Mouse (Mus musculus) regulatory T cell (primary cell): ENCODE results near the gene Creb1.

Source experiments
- in situ Hi-C: fragments of 300-600 bp; cut with MboI, MseI; formaldehyde crosslinking; loops from one replicate; pipeline ENCODE4 v1.15.1; 2025; ENCODE audit warnings: high pct_unique_total_duplicates

Creb1 gene

DNA sequence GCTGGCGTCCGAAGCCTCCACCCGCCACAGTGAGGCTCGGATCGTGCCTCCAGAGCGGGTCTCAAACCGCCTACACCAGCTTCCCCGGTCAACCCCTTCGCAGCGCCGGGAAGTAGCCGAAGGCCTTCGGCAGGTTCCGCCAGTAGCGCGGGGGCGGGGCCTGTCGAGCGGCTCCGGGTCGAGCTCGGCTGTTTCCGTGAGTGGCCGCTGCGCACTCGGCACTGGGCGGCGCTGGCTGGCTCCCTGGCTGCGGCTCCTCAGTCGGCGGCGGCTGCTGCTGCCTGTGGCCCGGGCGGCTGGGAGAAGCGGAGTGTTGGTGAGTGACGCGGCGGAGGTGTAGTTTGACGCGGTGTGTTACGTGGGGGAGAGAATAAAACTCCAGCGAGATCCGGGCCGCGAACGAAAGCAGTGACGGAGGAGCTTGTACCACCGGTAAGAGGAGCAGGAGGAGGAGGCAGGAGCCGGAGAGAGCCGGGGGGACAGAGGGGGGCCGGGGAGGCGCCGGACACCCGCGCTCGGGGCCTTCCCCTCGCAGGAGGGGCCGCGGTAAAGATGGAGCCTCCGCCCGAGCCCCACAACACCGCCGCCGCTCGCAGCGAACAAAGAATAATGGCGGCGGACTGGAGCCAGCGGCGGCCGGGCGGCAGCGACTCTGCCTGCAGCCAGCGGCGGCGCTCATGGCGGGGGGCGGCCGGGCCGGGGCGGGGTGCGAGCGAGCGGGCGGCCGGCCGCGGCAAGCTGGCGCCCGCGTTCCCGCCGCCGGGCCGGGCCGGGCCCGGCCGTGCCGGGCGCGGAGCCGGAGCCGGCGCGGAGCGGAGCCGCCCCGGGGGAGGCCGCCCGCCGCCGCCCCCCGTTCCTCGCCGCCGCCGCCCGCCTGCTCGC, at the start of gene Creb1:
Gene Creb1 (plus strand): TSS at position 57 of the 882 bp plus-strand sequence.
- in situ Hi-C loops: loop anchor here (5.0 to 10.0 kb wide), 3 partner anchors 231 to 1398 kb away; no protein-coding TSS in a partner anchor

DNA sequence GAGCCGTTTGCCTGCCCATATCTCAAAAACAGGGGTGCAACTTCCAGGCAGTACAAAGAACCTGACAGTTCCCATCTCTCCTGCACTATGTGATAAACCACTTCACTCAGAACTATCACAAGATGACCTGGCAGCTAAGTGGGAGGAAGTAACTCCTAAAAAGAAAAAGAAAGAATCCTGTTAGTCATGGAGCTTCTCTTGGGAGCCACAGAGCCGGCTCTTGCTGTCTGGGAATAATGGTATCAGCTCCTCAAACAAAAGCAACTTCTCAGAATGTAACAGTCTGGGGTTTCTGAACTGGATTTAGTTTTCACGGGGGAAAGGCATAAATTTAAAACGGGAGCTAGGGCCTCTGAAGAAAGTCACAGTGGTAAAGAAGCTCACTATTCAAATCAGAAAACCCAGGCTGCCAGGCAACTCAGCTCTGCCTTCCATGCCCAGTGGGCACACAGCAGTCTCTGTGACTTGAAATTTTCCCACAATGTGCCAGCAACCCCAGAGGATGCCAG, 43.9 kb upstream of the Creb1 start:
- in situ Hi-C loops: no loop called here

DNA sequence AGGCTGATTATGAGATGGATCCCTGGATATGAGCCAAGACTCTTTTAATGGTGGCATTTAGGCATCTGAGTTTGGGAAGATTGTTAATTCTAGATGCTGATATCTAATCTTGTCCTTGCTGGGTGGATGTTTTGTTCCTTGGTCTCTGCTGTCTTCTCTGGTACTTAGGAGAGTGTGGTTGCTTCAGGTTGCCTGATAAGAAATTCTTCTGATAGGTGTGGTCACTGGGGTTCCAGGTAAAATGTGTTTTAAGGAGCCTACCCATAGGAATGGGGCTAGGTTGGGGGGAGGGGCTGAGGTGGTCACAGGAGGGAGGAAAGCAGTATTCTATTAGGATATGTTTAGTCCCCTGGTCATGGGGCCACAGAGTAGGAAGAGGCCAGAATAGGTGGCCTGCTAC, 35.6 kb upstream of the Creb1 start:
- in situ Hi-C loops: no loop called here

DNA sequence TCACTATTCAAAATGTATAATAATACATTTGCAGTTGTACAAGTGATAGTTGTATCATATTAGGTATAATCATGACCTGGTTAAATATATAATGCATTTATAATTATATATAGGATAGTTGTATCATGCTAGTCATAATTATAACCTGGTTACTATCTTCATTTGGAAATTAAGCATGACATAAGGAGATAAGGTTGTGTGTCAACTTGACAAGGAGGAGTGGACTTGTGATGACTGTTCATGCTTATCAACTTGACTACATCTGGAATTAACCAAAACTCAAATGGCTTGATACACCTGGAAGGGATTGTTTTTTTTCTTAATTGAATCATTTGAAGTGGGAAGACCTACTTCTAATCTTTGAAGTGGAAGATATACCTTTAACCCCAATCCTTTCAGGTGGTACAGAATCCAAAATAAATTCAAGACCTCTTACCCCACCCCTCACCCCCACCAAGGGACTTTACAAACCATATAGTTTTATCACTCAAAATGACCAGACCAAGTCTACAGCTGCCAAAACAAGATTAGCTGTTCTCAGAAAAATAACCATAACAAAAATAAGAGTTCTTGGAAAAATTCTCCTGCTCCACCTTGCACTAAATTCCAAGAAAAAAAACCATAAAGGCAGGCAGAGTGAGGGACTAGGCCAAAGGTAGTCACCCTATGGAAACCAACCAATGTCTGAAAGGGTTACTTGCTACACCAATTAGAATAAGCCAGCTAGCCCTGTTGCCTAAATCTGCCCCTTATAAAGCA, 30.9 kb upstream of the Creb1 start:
- in situ Hi-C loops: no loop called here

DNA sequence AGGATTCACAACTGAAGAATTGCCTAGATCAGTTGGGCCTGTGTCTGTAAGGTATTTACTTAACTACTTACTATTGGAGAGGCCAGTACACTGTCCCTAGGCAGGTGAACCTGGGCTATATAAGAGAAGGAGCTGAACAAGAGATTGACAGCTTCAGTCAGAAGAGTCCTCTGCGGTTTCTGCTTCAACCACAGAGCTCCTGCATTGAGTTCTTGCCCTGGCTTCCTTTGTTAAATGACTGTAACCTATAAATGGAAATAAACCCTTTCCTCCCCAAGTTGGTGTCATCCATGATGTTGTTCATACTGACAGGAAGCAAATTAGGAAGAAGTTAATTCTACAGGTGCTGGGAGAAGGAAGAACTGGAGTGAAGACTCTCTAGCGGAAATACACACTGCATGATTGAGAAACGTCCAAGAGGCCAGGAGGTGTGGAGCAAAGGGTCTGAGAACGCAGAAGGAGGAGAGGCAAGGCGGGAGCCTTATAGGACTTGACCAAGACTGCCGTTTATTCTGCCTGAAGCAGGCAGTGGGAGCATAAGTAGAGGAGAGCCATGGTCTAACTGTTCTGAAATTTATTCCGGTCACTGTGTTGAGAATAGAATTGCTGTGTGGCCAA, 23.9 kb upstream of the Creb1 start:
- in situ Hi-C loops: no loop called here

DNA sequence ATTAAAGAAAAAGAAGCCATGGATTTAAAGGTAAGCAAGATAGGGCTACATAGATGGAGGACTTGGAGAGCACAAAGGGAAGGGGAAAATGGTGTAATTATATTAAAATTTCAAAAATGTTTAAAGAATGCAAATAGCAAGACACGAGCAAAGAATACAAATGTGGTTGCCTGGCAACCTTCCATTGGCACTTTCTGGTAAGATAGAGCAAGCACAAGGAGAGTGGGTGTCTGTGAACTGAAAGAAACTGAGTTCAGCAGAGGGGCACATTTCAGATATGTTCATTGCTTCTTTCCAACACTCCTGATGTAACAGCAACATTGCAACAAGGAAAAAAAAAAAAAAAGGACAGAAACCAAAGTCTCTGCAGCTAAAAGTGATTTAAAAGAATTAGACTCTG, 22.8 kb upstream of the Creb1 start:
- in situ Hi-C loops: no loop called here

DNA sequence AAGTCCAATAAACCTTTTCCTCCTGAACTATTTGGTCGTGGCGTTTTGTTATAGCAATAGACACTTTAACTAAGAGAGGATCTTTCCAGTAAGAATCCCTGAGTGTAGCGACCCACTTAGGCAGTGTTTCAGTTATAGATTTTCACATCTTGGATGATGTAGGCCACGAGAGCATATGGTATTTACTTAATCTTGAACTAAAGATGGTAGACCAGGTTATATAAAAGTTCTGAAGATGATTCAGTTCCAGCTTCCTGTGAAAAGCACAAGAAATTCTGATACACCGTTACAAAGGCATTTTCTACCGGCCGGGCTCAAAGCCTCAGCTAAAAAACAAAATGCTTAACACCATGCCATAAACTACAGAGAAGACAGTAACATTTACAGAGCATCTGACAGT, 18.3 kb upstream of the Creb1 start:
- in situ Hi-C loops: no loop called here

DNA sequence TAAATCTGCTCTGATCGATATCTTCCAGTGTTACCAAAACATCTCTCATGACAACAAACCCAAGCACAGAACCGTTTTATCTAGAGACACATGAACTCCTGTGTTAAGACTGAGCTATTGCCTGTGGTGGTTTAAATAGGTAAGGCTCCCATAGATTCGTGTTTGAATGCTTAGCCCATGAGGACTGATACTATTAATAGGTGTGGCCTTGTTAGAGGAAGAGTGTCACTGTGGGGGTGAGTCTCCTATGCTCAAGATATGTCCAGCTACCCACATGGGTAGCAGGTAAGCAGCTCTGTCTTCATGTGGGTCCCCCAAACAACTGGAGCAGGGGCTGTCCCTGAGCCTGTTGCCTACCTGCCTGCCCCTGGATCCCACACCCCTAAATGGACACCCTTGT, 15.9 kb upstream of the Creb1 start:
- in situ Hi-C loops: no loop called here

DNA sequence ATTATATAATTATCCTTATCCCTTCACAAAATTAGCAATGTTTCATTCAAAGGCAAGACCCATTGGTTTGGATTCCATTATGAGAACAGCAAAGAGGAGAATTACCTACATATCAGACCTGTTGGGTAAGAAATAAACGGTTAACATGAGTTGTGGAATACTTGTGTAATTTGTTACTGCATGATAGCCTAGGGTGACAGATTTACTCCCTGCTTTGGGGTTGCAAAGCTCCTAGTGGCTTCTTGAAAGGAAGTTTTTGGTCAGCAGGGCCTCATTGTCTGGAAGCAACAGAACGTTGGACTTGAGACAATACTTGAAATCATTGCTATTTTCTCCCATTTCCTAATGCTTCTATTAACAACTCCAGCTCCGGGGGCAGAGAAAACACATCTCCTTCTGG, 14.0 kb upstream of the Creb1 start:
- in situ Hi-C loops: no loop called here

DNA sequence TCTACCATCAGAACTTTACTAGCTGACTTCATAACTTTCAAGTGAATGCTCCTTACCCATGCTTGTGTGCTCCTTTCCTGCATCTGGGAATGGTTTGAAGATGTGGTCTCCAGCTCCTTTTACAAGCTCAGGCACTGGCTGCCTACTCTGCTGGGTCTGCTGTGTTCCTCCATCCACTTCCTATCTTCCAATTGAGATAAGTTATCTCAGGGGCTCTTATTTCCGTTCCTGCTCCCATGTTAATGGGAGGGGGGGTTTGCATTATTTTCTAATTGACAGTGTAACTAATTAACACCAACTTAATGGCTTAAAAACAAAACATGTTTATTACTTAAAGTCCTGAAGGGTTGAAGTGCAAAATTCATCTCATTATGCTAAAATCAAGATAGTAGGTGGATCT, 13.1 kb upstream of the Creb1 start:
- in situ Hi-C loops: no loop called here

DNA sequence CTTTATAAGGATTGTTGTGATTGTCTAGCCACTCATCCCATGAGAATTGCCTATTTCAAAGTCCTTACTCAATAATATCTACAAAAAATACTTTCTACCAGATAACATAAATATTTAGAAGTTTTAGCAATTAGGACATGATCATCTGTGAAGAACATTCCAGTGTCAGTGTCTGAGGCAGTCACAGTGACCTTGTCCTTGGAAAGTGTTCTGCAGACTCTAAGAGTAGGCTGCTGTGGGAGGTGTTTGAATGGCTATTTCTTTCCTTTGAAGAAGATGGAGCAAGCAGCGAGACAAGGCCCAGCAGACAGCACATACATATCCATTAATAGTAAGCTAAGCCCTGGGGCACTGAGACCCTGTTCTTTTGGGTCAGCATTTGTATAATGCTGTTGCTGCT, 12.5 kb upstream of the Creb1 start:
- in situ Hi-C loops: no loop called here

DNA sequence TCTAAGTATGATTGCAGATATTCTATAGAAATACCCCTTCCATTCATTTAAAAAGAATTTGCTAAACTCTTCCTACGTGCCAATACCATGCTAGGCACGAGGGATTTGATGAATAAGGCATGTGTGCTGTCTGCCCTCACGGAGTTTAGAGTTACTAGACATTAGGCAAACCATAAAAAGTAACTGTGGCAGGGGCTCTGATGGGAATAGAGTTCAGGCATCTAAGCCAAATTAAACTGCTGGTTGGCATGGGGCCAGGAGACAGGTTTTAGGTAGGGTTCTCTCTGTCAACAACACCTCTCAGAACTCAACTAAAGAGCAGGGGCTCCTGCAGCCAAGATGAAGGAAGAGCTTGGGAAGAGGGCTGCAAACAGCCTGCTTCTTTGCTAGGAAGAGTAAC, 10.7 kb upstream of the Creb1 start:
- in situ Hi-C loops: no loop called here

DNA sequence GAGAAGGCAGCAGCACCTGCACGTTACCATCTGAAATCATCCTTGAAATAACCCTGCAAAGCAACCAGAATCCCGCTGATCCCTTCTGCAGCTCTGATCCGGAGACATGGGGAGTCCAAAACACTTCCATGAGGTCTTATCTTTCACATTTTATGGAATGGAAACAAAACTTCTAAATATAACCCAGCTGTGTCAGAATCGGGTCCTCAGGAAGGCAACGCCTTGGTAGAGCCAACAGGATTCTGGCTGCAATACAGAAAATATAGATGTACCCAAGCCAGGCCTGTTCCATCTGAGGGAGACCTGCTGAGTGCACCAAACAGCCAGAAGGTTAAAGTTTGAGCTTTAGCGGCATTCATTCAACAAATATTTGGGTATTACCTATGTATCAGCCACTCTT, 9.8 kb upstream of the Creb1 start:
- in situ Hi-C loops: no loop called here

DNA sequence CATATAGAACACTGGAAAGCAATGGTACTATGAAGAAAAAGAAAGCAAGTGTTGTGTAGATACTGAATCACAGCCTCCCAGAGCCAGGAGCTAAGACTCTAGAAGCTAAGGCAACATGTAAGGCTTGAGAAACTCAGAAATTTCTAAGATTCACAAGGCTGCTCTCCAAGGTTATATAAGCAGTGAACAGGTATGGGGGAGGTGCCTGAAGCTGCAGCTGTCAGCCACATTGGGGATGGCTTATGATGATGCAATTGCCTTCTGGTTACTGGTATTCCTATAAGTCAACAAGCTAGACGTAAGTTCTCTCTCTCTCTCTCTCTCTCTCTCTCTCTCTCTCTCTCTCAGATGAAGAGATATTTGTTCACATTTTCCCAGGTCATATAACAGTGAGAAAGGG, 9.3 kb upstream of the Creb1 start:
- in situ Hi-C loops: no loop called here

DNA sequence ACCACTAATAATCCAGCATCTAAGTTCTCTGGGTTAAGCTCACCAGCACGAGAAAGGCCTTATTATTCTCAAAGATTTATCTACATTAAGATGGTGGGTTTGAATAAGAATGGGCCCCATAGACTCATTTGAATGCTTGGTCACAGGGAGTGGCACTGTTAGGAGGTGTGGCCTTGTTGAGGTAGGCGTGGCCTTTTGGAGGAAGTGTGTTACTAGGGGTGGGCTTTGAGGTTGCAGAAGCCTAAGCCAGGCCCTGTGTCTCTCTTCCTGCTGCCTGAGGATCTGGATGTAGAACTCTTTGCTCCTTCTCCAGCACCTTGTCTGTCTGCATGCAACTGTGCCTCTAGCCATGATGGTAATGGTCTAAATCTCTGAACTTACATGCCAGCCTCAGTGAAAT, 7.8 kb upstream of the Creb1 start:
- in situ Hi-C loops: no loop called here

DNA sequence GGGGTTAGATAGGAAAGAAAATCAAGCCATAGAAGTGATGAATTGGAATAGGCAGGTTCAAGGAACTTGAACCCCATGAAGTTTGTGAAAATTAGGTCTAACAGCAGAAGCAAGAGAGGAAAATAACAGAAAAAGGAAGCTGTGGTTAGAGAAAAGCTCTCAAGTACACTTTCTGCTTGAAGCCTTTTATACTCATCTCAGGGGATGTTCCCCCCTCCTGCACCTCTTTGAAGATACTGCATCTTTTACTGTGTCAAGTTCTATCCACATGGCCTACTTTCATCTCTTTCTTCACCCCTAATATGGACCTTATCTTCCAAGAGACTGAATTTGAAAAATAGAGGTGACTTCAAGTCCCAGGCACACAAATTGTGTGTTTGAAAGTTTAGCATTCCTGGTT, 4.8 kb upstream of the Creb1 start:
- in situ Hi-C loops: no loop called here

DNA sequence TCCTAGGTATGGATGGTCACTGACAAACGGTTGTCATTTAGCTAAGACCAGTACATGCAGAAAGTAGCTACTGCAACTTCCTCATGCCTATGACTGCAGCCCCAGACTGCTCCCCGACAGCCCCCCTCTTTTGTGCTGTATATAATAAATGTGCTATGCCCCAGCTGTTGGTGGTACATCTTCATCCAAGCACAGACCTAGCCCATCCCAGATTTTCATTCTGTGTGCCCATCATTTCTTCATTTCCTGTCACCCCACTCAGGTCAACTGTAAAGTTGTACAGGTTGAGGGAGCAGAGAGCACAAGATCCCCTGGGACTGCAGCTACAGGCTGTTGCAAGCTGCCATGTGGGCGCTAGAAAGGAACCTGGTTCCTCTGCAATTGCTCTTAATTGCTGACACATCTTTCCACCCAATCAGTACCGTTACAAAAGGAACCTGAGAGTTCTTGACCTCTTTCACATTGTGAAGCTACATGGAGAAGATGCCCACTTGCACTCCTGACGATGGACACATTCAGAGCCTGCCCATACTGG, 2.6 kb upstream of the Creb1 start:
- in situ Hi-C loops: loop anchor here (5.0 to 10.0 kb wide), 3 partner anchors 228 to 1395 kb away; no protein-coding TSS in a partner anchor

DNA sequence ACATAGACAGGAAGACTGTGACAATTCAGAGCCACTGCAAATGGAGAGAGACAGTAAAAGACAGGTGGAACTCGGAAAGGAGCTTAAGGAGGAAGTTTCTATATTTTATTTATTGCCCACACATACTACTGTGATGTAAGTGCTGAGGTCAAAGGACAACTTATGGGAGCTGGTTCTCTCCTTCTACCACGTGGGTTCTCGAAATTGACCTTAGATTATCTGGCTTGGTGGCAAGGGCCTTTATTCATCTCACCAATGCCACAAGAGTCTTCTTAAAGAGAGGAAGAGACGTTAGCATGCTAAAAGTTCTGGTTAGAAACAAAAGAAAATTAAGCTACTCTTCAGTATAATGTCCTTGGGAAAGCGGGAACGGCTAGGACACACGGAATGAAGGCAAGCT, 897 bp upstream of the Creb1 start:
- in situ Hi-C loops: loop anchor here (5.0 to 10.0 kb wide), 3 partner anchors 229 to 1397 kb away; no protein-coding TSS in a partner anchor

DNA sequence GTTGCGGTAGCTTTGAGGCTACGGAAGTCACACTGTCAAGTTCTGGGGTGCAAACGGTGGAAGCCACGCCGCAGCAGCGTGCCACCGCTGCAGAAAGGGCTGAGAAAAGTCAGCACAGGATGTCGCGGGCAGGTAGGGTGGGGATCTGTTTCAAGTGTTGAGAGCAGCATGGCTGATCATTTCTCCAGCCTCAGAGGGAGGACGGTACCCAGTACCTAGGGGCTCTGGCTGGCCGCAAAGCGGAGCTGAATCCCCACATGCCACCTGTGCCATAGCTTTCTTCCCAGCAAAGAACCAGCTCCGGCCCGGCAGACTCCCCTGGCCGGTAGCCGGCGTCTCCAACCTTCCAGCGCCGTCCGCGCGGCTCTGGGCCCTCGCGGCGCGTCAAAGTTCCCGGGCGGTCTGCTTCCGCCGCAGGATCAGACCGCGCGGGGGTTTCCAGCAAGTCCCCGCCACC, 350 bp upstream of the Creb1 start:
- in situ Hi-C loops: loop anchor here (5.0 to 10.0 kb wide), 3 partner anchors 230 to 1397 kb away; no protein-coding TSS in a partner anchor

DNA sequence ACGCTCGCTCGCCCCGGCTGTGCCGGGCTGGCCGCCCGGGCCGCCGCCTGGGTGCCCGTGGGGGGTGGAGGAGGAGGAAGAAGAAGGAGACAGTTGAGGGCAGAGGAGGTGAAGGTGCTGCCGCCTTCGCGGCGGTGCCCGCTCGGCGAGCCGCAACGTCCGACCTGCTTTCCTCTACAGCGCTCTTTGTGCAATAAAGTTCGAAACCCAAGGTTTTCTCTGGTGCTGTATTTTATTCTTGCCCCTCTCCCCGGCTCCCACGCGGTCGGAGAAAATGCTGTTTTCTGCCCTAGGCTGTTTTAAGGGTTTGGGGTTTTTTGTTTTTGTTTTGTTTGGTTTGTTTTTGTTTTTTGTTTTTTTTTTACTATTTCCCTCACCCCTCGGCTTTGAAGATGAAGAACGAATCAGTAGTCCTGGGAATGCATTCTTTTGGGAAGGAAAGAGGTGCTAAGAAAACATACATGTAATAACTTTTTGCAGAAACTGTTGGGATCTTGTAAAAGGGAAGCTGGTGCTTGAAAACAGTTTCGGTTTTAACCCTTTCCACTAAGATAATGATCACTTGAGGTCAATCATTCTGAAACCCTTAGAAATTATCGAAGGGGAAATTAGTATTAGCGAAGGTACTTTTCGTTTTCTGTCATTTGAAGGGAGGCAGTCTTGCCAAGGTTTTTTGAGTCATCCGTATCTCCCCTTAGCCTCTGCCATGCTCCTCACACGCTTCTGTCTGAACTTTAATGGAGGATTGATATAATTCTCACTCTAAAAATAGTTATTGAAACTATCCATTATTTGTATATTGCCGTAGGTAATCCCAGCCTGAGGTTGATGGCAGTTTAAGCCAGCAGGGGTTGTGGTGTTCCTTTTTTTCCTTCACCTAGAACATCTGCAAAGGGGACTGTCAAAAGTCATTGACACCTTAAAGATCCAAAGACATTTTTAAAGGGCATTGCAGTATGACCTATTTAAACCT, 1.3 kb downstream of the Creb1 start:
- in situ Hi-C loops: loop anchor here (5.0 to 10.0 kb wide), 3 partner anchors 231 to 1399 kb away; no protein-coding TSS in a partner anchor
